Mouse (Mus musculus) ES-Bruce4 (cell line): ENCODE data around the gene Fcgr4. TPM values are rescaled to one million over a fixed set of nuclear protein-coding genes. Genes with fewer than 3 reads are reported as not detected.
A peak's percentile ranks its signal among the peaks of the same experiment; 100 is the strongest.

Source experiments
- H3K27ac ChIP-seq: 2 replicates; pipeline ENCODE4 v1.5.1; 2012; ENCODE audit warnings: low read length, inconsistent platforms; ENCODE audit not compliant: insufficient read depth
- H3K27me3 ChIP-seq: 2 replicates; pipeline ENCODE4 v1.6.1; 2012; ENCODE audit warnings: mild to moderate bottlenecking, low read length, inconsistent platforms; ENCODE audit not compliant: control insufficient read depth, poor library complexity, insufficient read depth, severe bottlenecking
- H3K36me3 ChIP-seq: 2 replicates; pipeline ENCODE4 v1.6.1; 2012; ENCODE audit warnings: inconsistent platforms, mild to moderate bottlenecking, low read length, moderate library complexity; ENCODE audit not compliant: control insufficient read depth, poor library complexity, insufficient read depth, severe bottlenecking
- H3K4me1 ChIP-seq: one replicate; pipeline ENCODE4 v1.8.1; 2011; ENCODE audit warnings: low read length; ENCODE audit not compliant: control insufficient read depth, insufficient read depth
- H3K4me3 ChIP-seq: 2 replicates; pipeline ENCODE4 v1.5.1; 2011; ENCODE audit warnings: low read depth, mild to moderate bottlenecking, low read length
- H3K9ac ChIP-seq: 2 replicates; pipeline ENCODE4 v1.6.1; 2012; ENCODE audit warnings: low read depth, mild to moderate bottlenecking, inconsistent platforms; ENCODE audit not compliant: poor library complexity, severe bottlenecking
- H3K9me3 ChIP-seq: replicated peaks from 2 replicates; pipeline ENCODE4 v1.6.1; 2012; ENCODE audit warnings: mild to moderate bottlenecking, low read length, inconsistent platforms; ENCODE audit not compliant: control insufficient read depth, poor library complexity, insufficient read depth, severe bottlenecking
- CTCF ChIP-seq: IDR thresholded peaks from one replicate; pipeline ENCODE4 v1.8.1; 2011; ENCODE audit warnings: low read depth, low read length
- EP300 ChIP-seq: IDR thresholded peaks from 2 replicates; pipeline ENCODE4 v1.6.1; 2011; ENCODE audit warnings: low read depth, low read length; ENCODE audit not compliant: insufficient read depth
- POLR2A ChIP-seq: IDR thresholded peaks from one replicate; pipeline ENCODE4 v1.8.1; 2011; ENCODE audit warnings: low read length; ENCODE audit not compliant: insufficient read depth
- polyA plus RNA-seq: library from polyadenylated mRNA; stranded (reverse); fragments of >200 nt; gene quantifications from 2 replicates; pipeline ENCODE4 v1.2.4, GENCODE M21; 2011; ENCODE audit warnings: low read depth; ENCODE audit not compliant: missing spikeins, insufficient read depth, insufficient read length

Gene Fcgr4
- polyA plus RNA-seq, 1 experiment = not detected

DNA sequence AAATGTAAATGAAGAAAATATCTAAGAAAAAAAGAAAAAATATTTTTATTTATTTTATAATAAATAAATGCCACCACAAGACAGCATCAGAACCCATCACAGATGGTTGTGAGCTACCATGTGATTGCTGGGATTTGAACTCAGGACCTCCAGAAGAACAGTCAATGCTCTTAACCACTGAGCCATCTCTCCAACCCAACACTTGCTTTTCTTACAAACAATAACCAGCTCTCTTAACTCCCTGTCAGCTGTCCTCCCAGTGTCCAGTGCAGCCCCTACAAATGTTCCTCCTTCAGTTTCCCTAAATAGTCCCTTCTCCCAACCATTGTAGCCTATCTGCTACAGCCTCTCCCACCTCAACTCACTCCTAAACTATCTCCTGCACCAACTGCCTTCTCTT, 18.9 kb upstream of the Fcgr4 start:
- TF ChIP-seq CTCF = no peak
- TF ChIP-seq EP300 = no peak
- no peak for TF ChIP-seq POLR2A
- H3K4me1 ChIP-seq = no peaks in the 10 kb centered on the region
- no peaks in the 10 kb centered on the region for H3K27me3 ChIP-seq
- H3K9me3 ChIP-seq = no peaks in the 10 kb centered on the region
- no peak overlapping the region for H3K27ac ChIP-seq
- no peaks in the 10 kb centered on the region for H3K36me3 ChIP-seq
- H3K4me3 ChIP-seq = no peak overlapping the region
- no peak overlapping the region for H3K9ac ChIP-seq

- H3K9me3 ChIP-seq = no peaks in the 10 kb centered on the region; the same call in 1 of the 2 replicates
- H3K36me3 ChIP-seq = no peaks in the 10 kb centered on the region
- no peak overlapping the region for H3K4me3 ChIP-seq
- TF ChIP-seq CTCF (no peak), EP300 (no peak), POLR2A (no peak)
- no peaks in the 10 kb centered on the region for H3K4me1 ChIP-seq
- H3K27ac ChIP-seq = no peak overlapping the region
- H3K9ac ChIP-seq = no peak overlapping the region
- H3K27me3 ChIP-seq = no peaks in the 10 kb centered on the region
These were observed 13.6 kb upstream of the Fcgr4 start for GRCm38 (mm10) chr1:171005081-171005480.

DNA sequence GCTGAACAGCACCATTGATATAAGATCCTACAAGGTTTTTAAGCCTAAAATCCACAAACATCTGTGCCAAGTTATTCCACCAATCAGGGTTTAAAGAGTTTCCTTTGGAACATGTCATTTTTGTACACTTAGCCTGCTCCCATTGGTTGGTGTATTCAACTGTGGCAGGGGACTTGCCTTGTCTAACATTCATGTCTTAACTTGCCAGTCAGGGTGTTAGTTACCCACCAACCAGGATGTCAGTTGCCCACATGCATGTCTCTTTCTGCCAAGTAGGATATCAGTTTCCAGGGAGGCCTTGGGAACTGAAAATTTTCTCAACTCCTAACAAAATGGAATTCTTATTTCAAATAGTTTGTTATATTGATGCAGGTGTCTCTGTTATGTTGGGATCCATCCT, 13.1 kb upstream of the Fcgr4 start:
- Histone ChIP-seq H3K36me3 (no peaks in the 10 kb centered on the region), H3K4me1 (no peaks in the 10 kb centered on the region), H3K27me3 (no peaks in the 10 kb centered on the region), H3K9me3 (peaks cover 3% of the 10 kb centered on the region), H3K27ac (no peak overlapping the region), H3K4me3 (no peak overlapping the region), H3K9ac (no peak overlapping the region)
- no peak for TF ChIP-seq POLR2A
- no peak for TF ChIP-seq EP300

- Histone ChIP-seq H3K4me3 (no peak overlapping the region), H3K27me3 (no peaks in the 10 kb centered on the region), H3K4me1 (no peaks in the 10 kb centered on the region), H3K36me3 (no peaks in the 10 kb centered on the region), H3K27ac (no peak overlapping the region), H3K9ac (no peak overlapping the region), H3K9me3 (peaks cover 7% of the 10 kb centered on the region)
- TF ChIP-seq POLR2A (no peak), EP300 (no peak), CTCF (no peak)
These were observed 12.4 kb upstream of the Fcgr4 start for GRCm38 (mm10) chr1:171006335-171006734.

DNA sequence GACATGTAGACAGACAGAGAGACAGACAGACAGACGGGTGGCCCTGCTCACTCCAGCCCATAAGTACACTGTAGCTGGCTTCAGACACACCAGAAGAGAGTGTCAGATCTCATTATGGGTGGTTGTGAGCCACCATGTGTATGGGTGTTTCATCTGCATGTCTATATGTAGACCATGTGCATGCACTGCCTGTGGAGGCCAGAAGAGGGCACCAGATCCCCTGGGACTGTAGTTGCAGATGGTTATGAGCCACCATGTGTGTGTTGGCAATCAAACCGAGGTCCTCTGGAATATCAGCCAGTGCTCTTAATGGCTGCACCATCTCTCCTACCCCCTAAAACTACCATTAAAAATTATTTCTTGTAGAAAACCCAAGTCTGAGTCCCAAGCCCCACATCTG, 11.8 kb upstream of the Fcgr4 start:
- Histone ChIP-seq H3K27me3 (no peaks in the 10 kb centered on the region), H3K27ac (no peak overlapping the region), H3K9me3 (peaks cover 8% of the 10 kb centered on the region), H3K4me3 (no peak overlapping the region), H3K36me3 (no peaks in the 10 kb centered on the region), H3K4me1 (no peaks in the 10 kb centered on the region), H3K9ac (no peak overlapping the region)
- TF ChIP-seq POLR2A (no peak), CTCF (peak; percentile 71), EP300 (no peak)

GRCm38 (mm10) chr1:171011733-171012132, 7.0 kb upstream of the Fcgr4 start:
- H3K9ac ChIP-seq = no peak overlapping the region
- H3K4me1 ChIP-seq = no peaks in the 10 kb centered on the region
- no peaks in the 10 kb centered on the region for H3K36me3 ChIP-seq
- peaks cover 8% of the 10 kb centered on the region for H3K9me3 ChIP-seq
- no peak overlapping the region for H3K4me3 ChIP-seq
- no peak overlapping the region for H3K27ac ChIP-seq
- H3K27me3 ChIP-seq = no peaks in the 10 kb centered on the region
- TF ChIP-seq EP300 (no peak), CTCF (no peak), POLR2A (no peak)
